Mouse (Mus musculus) olfactory bulb, adult 2 months (tissue): ENCODE measurements at regions not wholly inside any gene's neighbourhood (a gene's known extent, or its start where the extent isn't known, plus 50 kb on each side); places are given as distances from the start of the nearest gene placed in this dataset.

Source experiments
- CTCF ChIP-seq: fragments of 200-500 bp; IDR thresholded peaks from 2 replicates; pipeline ENCODE4 v1.5.1; 2012; ENCODE audit warnings: low read depth, mild to moderate bottlenecking, low read length, moderate library complexity; ENCODE audit not compliant: insufficient read depth
- POLR2A ChIP-seq: fragments of 200-500 bp; IDR thresholded peaks from 2 replicates; pipeline ENCODE4 v1.6.1; 2012; ENCODE audit warnings: mild to moderate bottlenecking, low read depth, low read length, moderate library complexity; ENCODE audit not compliant: insufficient read depth

DNA sequence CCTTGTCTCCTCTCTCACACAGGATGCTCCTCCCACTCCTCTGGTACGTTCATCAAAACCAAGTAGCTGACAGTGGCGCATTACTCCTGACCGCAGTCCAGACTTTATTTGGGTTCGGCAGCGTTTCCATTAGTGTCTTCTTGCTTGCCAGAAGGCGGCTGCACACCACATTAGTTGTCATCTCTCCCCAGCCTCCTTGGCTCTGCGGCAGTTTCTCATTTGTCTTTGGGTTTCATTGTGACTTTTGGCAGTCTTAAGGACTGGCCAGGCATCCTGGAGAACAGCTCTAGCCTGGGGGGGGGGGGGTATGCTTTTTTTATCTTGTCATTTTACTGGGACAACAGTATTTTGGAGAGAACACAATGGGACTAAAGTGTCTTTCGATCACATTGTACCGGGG lies 209.0 kb upstream of the Prickle1 start:
- no peak for TF ChIP-seq CTCF
- no peak for TF ChIP-seq POLR2A
